Mouse (Mus musculus): ENCODE measurements around the gene Ctf1. TPM values are rescaled to one million over a fixed set of nuclear protein-coding genes. Genes with fewer than 3 reads are reported as not detected.
A peak's percentile ranks its signal among the peaks of the same experiment; 100 is the strongest.
"Not testable (repeated sequence)": the region's sequence is repeated elsewhere in the genome, so short reads cannot be mapped to it uniquely, and the experiment has no call there.

Gene Ctf1
- polyA plus RNA-seq, 1 experiment from 2014 or later, result 29.8 TPM

GRCm38 (mm10) chr7:127693730-127694129 lies 18.8 kb upstream of the Ctf1 start:
- ATAC-seq (ENCODE audit: insufficient number of reproducible peaks, low FRiP score, low TSS enrichment, low read depth); H3K27me3 ChIP-seq; H3K4me2 ChIP-seq (replicated peaks); H3K9me3 ChIP-seq (replicated peaks); H3K9ac ChIP-seq; H3K4me3 ChIP-seq (replicated peaks); H3K27ac ChIP-seq (replicated peaks): not testable (repeated sequence)
- H3K4me1 ChIP-seq, result peaks cover 15% of the 10 kb centered on the region
- WGBS, result 92% methylated on average over 7 of the region's 7 CpGs
- H3K36me3 ChIP-seq, result peaks cover 22% of the 10 kb centered on the region

GRCm38 (mm10) chr7:127698986-127699385 lies 13.6 kb upstream of the Ctf1 start:
- Histone ChIP-seq H3K27me3 (no peaks in the 10 kb centered on the region), H3K4me1 (no peaks in the 10 kb centered on the region), H3K4me2 (replicated peaks) (no peak overlapping the region), H3K27ac (replicated peaks) (no peak overlapping the region), H3K4me3 (replicated peaks) (no peak overlapping the region), H3K9me3 (replicated peaks) (no peaks in the 10 kb centered on the region), H3K36me3 (peaks cover 59% of the 10 kb centered on the region), H3K9ac (no peak overlapping the region)
- 72% methylated on average over 6 of the region's 6 CpGs for WGBS
- ATAC-seq (ENCODE audit: insufficient number of reproducible peaks, low FRiP score, low TSS enrichment, low read depth), result no peak

GRCm38 (mm10) chr7:127700712-127701331 lies 11.7 kb upstream of the Ctf1 start:
- Histone ChIP-seq H3K9me3 (replicated peaks) (no peaks in the 10 kb centered on the region), H3K4me1 (peaks cover 6% of the 10 kb centered on the region; the same call in 1 of the 2 replicates), H3K9ac (no peak overlapping the region), H3K27me3 (no peaks in the 10 kb centered on the region), H3K27ac (replicated peaks) (no peak overlapping the region; the same call in 1 of the 2 replicates), H3K4me2 (replicated peaks) (no peak overlapping the region), H3K4me3 (replicated peaks) (no peak overlapping the region), H3K36me3 (peaks cover 69% of the 10 kb centered on the region)
- 70% methylated on average over 3 of the region's 3 CpGs for WGBS
- no peak for ATAC-seq (ENCODE audit: insufficient number of reproducible peaks, low FRiP score, low TSS enrichment, low read depth)

GRCm38 (mm10) chr7:127703561-127704178 lies 8.9 kb upstream of the Ctf1 start:
- Histone ChIP-seq H3K9me3 (replicated peaks) (no peaks in the 10 kb centered on the region), H3K27ac (replicated peaks) (no peak overlapping the region), H3K4me1 (peaks cover 22% of the 10 kb centered on the region), H3K9ac (no peak overlapping the region), H3K36me3 (peaks cover 72% of the 10 kb centered on the region), H3K27me3 (no peaks in the 10 kb centered on the region), H3K4me2 (replicated peaks) (no peak overlapping the region), H3K4me3 (replicated peaks) (no peak overlapping the region)
- ATAC-seq (ENCODE audit: insufficient number of reproducible peaks, low FRiP score, low TSS enrichment, low read depth), result no peak
- WGBS, result 91% methylated on average over 8 of the region's 8 CpGs

GRCm38 (mm10) chr7:127704598-127704997 lies 7.9 kb upstream of the Ctf1 start:
- no peaks in the 10 kb centered on the region for H3K9me3 ChIP-seq (replicated peaks)
- H3K4me2 ChIP-seq (replicated peaks), result no peak overlapping the region
- H3K36me3 ChIP-seq, result peaks cover 66% of the 10 kb centered on the region
- H3K27me3 ChIP-seq, result no peaks in the 10 kb centered on the region
- ATAC-seq (ENCODE audit: insufficient number of reproducible peaks, low FRiP score, low TSS enrichment, low read depth), result no peak
- no peak overlapping the region for H3K9ac ChIP-seq
- WGBS, result 68% methylated on average over 6 of the region's 6 CpGs
- H3K27ac ChIP-seq (replicated peaks), result no peak overlapping the region
- H3K4me1 ChIP-seq, result peaks cover 30% of the 10 kb centered on the region
- no peak overlapping the region for H3K4me3 ChIP-seq (replicated peaks)

GRCm38 (mm10) chr7:127705706-127706105 lies 6.8 kb upstream of the Ctf1 start:
- Histone ChIP-seq H3K27me3 (no peaks in the 10 kb centered on the region), H3K9ac (no peak overlapping the region), H3K4me3 (replicated peaks) (no peak overlapping the region), H3K27ac (replicated peaks) (no peak overlapping the region), H3K36me3 (peaks cover 55% of the 10 kb centered on the region), H3K4me1 (peaks cover 32% of the 10 kb centered on the region), H3K4me2 (replicated peaks) (no peak overlapping the region), H3K9me3 (replicated peaks) (no peaks in the 10 kb centered on the region)
- WGBS, result 67% methylated on average over 4 of the region's 4 CpGs
- ATAC-seq (ENCODE audit: insufficient number of reproducible peaks, low FRiP score, low TSS enrichment, low read depth), result no peak

GRCm38 (mm10) chr7:127707045-127707956 lies 5.2 kb upstream of the Ctf1 start:
- Histone ChIP-seq H3K4me1 (peaks cover 48% of the 10 kb centered on the region), H3K4me3 (replicated peaks) (peak overlapping the region; percentile 79), H3K27me3 (no peaks in the 10 kb centered on the region), H3K9me3 (replicated peaks) (no peaks in the 10 kb centered on the region), H3K27ac (replicated peaks) (peak overlapping the region; percentile 99), H3K36me3 (peaks cover 42% of the 10 kb centered on the region), H3K9ac (peak overlapping the region; percentile 72), H3K4me2 (replicated peaks) (peak overlapping the region; percentile 81)
- no peak for ATAC-seq (ENCODE audit: insufficient number of reproducible peaks, low FRiP score, low TSS enrichment, low read depth)
- 13% methylated on average over 22 of the region's 22 CpGs for WGBS

- Histone ChIP-seq H3K4me2 (replicated peaks) (peak overlapping the region; percentile 81), H3K9me3 (replicated peaks) (no peaks in the 10 kb centered on the region), H3K4me1 (peaks cover 50% of the 10 kb centered on the region), H3K27ac (replicated peaks) (peak overlapping the region; percentile 99), H3K4me3 (replicated peaks) (peak overlapping the region; percentile 79), H3K9ac (peak overlapping the region; percentile 72), H3K36me3 (peaks cover 37% of the 10 kb centered on the region), H3K27me3 (no peaks in the 10 kb centered on the region)
- WGBS, result 0% methylated on average over 5 of the region's 5 CpGs
- no peak for ATAC-seq (ENCODE audit: insufficient number of reproducible peaks, low FRiP score, low TSS enrichment, low read depth)
Observed at GRCm38 (mm10) chr7:127707957-127708206, 4.7 kb upstream of the Ctf1 start.

- Histone ChIP-seq H3K36me3 (peaks cover 31% of the 10 kb centered on the region), H3K27ac (replicated peaks) (peak within 1 kb of the TSS; percentile 99), H3K9me3 (replicated peaks) (no peaks in the 10 kb centered on the region), H3K4me1 (peaks cover 54% of the 10 kb centered on the region), H3K4me2 (replicated peaks) (peak within 1 kb of the TSS; percentile 81), H3K4me3 (replicated peaks) (peak within 1 kb of the TSS; percentile 79), H3K27me3 (no peaks in the 10 kb centered on the region), H3K9ac (peak within 1 kb of the TSS; percentile 72)
- ATAC-seq (ENCODE audit: insufficient number of reproducible peaks, low FRiP score, low TSS enrichment, low read depth), result peak; percentile 84
- under 1% methylated on average over 73 of the region's 90 CpGs for WGBS
Observed at GRCm38 (mm10) chr7:127708207-127709078, 4.1 kb upstream of the Ctf1 start, which contains the start of gene Bcl7c. Bcl7c (minus strand) TSS chr7:127708933.

- Histone ChIP-seq H3K36me3 (peaks cover 21% of the 10 kb centered on the region), H3K4me3 (replicated peaks) (peak overlapping the region; percentile 79), H3K27me3 (no peaks in the 10 kb centered on the region), H3K9me3 (replicated peaks) (no peaks in the 10 kb centered on the region), H3K27ac (replicated peaks) (peak overlapping the region; percentile 99), H3K4me2 (replicated peaks) (peak overlapping the region; percentile 81), H3K4me1 (peaks cover 58% of the 10 kb centered on the region), H3K9ac (no peak overlapping the region)
- 65% methylated on average over 5 of the region's 5 CpGs for WGBS
- ATAC-seq (ENCODE audit: insufficient number of reproducible peaks, low FRiP score, low TSS enrichment, low read depth), result no peak
Observed at GRCm38 (mm10) chr7:127709261-127709979, 3.1 kb upstream of the Ctf1 start.

Measured in embryonic facial prominence, embryonic 15.5 days (tissue).